Mouse (Mus musculus) monocyte, adult 59 days (primary cell): ENCODE data around the gene Olfr93. TPM values are rescaled to one million over a fixed set of nuclear protein-coding genes. Genes with fewer than 3 reads are reported as not detected.

Experiments used
- total RNA-seq, 2 experiments: library from RNA; stranded (reverse); gene quantifications; one replicate each; pipeline ENCODE4 v1.2.4; 2023

Gene Olfr93
- total RNA-seq, result not detected

GRCm38 (mm10) chr17:37161394-37161793 lies at the start of gene Olfr93:
Gene Olfr93 (minus strand): TSS chr17:37161494.

GRCm38 (mm10) chr17:37200894-37201293 lies 39.6 kb upstream of the Olfr93 start, which contains the start of gene Olfr94:
Gene Olfr94 (minus strand): TSS chr17:37200994.

GRCm38 (mm10) chr17:37193656-37194055 lies 32.4 kb upstream of the Olfr93 start, which contains the start of gene Ubd:
Gene Ubd (plus strand): TSS chr17:37193892.

GRCm38 (mm10) chr17:37119988-37120387 lies 41.3 kb downstream of the Olfr93 start, which contains the start of gene Olfr92:
Gene Olfr92 (minus strand): TSS chr17:37120088.

GRCm38 (mm10) chr17:37098178-37098577 lies 63.1 kb downstream of the Olfr93 start, which contains the start of gene Olfr91:
Gene Olfr91 (minus strand): TSS chr17:37098278.

Other genes with a start within 250 kb of the Olfr93 start
- not detected for gene Rnf39, start 218.6 kb downstream of the Olfr93 start, total RNA-seq
- gene Ppp1r11, start 209.8 kb downstream of the Olfr93 start, total RNA-seq, result 10 to 100 TPM; 56.1 to 56.3 TPM
- 10 to 100 TPM; 57.4 to 59.8 TPM for gene Znrd1, start 202.9 kb downstream of the Olfr93 start, total RNA-seq
- 1 to 10 TPM; 1.9 to 2.2 TPM for gene Znrd1as, start 202.9 kb downstream of the Olfr93 start, total RNA-seq
- not detected for gene 2410137M14Rik, start 180.3 kb downstream of the Olfr93 start, total RNA-seq
- gene H2-M5, start 172.0 kb downstream of the Olfr93 start, total RNA-seq, result not detected
- gene Zfp57, start 160.3 kb downstream of the Olfr93 start, total RNA-seq, result under 1 TPM in 1 of 2 experiments, not detected in 1; 0.39 TPM
- gene Mog, start 138.1 kb downstream of the Olfr93 start, total RNA-seq, result not detected
- gene Gabbr1, start 115.5 kb downstream of the Olfr93 start, total RNA-seq, result 10 to 100 TPM; 20.2 to 28.2 TPM
- under 1 TPM; 0.29 to 0.58 TPM for gene Olfr90, start 73.0 kb downstream of the Olfr93 start, total RNA-seq
- gene Olfr91, start 63.2 kb downstream of the Olfr93 start, total RNA-seq, result not detected
- gene Olfr92, start 41.4 kb downstream of the Olfr93 start, total RNA-seq, result not detected
- gene Ubd, start 32.4 kb upstream of the Olfr93 start, total RNA-seq, result 10 to 100 TPM in 1 of 2 experiments, 1 to 10 TPM in 1; 6.6 to 10.8 TPM
- not detected for gene Olfr94, start 39.5 kb upstream of the Olfr93 start, total RNA-seq
- gene Olfr95, start 51.6 kb upstream of the Olfr93 start, total RNA-seq, result not detected
- gene Olfr96, start 58.7 kb upstream of the Olfr93 start, total RNA-seq, result not detected
- gene Olfr97, start 75.8 kb upstream of the Olfr93 start, total RNA-seq, result not detected
- gene Olfr98, start 102.3 kb upstream of the Olfr93 start, total RNA-seq, result not detected
- 10 to 100 TPM; 29.0 to 30.6 TPM for gene H2-M3, start 108.7 kb upstream of the Olfr93 start, total RNA-seq
- not detected for gene Olfr99, start 122.0 kb upstream of the Olfr93 start, total RNA-seq
- not detected for gene Olfr101, start 142.8 kb upstream of the Olfr93 start, total RNA-seq
- gene Olfr102, start 155.6 kb upstream of the Olfr93 start, total RNA-seq, result not detected
- gene Olfr103, start 178.2 kb upstream of the Olfr93 start, total RNA-seq, result not detected
- gene Olfr104-ps, start 198.1 kb upstream of the Olfr93 start, total RNA-seq, result not detected
- not detected for gene Olfr105-ps, start 217.5 kb upstream of the Olfr93 start, total RNA-seq
- not detected for gene Olfr106-ps, start 228.9 kb upstream of the Olfr93 start, total RNA-seq
- not detected for gene Olfr107, start 237.7 kb upstream of the Olfr93 start, total RNA-seq